Mouse (Mus musculus): ENCODE data around the gene Clec1a. TPM values are rescaled to one million over a fixed set of nuclear protein-coding genes. Genes with fewer than 3 reads are reported as not detected.

Clec1a gene
- polyA plus RNA-seq, 1 experiment, result 0.49 TPM

DNA sequence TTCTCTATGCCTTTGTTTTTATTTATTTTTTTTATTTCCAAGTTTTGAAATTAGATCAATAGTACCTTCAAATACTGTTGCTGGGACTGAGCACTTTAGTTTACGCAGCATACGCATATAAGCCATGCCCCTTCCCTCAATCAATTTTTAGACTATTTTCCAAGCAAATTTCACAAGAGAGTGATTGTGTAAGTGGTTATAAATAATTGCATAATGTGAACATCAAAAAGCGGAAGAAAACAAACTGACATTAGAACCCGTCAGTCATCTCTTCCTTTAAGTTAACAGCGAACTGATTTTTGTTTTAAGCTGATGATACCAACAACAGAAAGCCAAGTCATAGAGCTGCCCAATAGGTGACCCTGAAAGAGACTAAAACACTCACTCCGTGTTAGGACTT, 19.6 kb upstream of the Clec1a start:
- Histone ChIP-seq H3K27ac (ENCODE audit: insufficient read depth, low read length) (no peak overlapping the region), H3K4me3 (replicated peaks; ENCODE audit: insufficient read depth, low read depth, low read length) (no peak overlapping the region), H3K27me3 (ENCODE audit: control insufficient read depth, insufficient read depth, low read length) (no peaks in the 10 kb centered on the region), H3K4me1 (ENCODE audit: control insufficient read depth, insufficient read depth, low read length) (no peaks in the 10 kb centered on the region)
- TF ChIP-seq POLR2A (IDR thresholded peaks at IDR 0.05; ENCODE audit: borderline replicate concordance, insufficient read depth, low read length), result no peak
- 92% methylated on average over 6 of the region's 6 CpGs for WGBS
- no peak for DNase-seq

DNA sequence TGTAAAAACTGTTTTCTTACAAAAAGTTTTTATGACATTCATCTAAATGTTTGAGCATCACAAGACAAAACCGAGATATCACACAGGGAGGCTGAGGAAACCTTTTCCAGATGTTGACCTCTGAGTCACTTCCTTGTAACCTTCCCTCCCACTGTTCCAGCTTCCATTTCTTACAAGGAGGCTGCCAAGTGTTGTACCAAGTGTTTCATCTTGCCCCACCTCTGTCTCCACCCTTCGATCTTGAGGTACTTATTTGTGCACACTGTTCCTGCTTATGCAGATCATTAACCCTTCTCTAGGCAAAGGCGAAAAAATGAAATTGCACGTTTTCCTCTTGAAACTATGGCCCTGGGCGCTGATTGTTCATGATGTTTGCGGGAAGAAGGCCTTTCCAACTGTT, 2.1 kb downstream of the Clec1a start:
- DNase-seq, result no peak
- H3K4me3 ChIP-seq (replicated peaks; ENCODE audit: insufficient read depth, low read depth, low read length), result no peak overlapping the region
- TF ChIP-seq CTCF (IDR thresholded peaks at IDR 0.05; ENCODE audit: borderline replicate concordance, insufficient read depth, low read depth, low read length) (no peak), POLR2A (IDR thresholded peaks at IDR 0.05; ENCODE audit: borderline replicate concordance, insufficient read depth, low read length) (no peak)
- no peaks in the 10 kb centered on the region; the same call in 1 of the 2 replicates for H3K4me1 ChIP-seq (ENCODE audit: control insufficient read depth, insufficient read depth, low read length)
- H3K27me3 ChIP-seq (ENCODE audit: control insufficient read depth, insufficient read depth, low read length), result no peaks in the 10 kb centered on the region
- H3K27ac ChIP-seq (ENCODE audit: insufficient read depth, low read length), result no peak overlapping the region
- 84% methylated on average over 6 of the region's 6 CpGs for WGBS

DNA sequence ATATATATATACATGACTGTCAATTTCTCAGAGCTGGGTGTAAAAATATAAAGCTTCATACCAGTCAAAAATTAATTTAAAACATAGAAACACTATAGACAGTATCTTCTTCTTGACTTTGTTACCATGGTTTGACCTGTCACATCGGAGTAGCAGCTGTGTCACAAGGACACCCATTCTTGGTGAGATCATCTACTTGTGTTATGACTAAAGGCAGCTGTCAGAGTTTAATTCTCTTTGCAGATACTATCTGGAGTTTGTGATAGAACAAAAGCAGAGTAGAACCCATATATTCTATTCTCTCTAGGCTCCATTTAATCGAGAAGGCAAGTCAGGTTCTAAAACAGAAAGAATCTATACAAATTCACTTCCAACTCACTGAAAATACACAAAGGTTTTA, 13.8 kb downstream of the Clec1a start:
- DNase-seq, result no peak
- H3K4me3 ChIP-seq (replicated peaks; ENCODE audit: insufficient read depth, low read depth, low read length), result no peak overlapping the region
- WGBS, result 93% methylated on average over 2 of the region's 2 CpGs
- H3K27me3 ChIP-seq (ENCODE audit: control insufficient read depth, insufficient read depth, low read length), result no peaks in the 10 kb centered on the region
- H3K4me1 ChIP-seq (ENCODE audit: control insufficient read depth, insufficient read depth, low read length), result no peaks in the 10 kb centered on the region
- H3K27ac ChIP-seq (ENCODE audit: insufficient read depth, low read length), result no peak overlapping the region
- TF ChIP-seq CTCF (IDR thresholded peaks at IDR 0.05; ENCODE audit: borderline replicate concordance, insufficient read depth, low read depth, low read length), result no peak
- no peak for TF ChIP-seq POLR2A (IDR thresholded peaks at IDR 0.05; ENCODE audit: borderline replicate concordance, insufficient read depth, low read length)

DNA sequence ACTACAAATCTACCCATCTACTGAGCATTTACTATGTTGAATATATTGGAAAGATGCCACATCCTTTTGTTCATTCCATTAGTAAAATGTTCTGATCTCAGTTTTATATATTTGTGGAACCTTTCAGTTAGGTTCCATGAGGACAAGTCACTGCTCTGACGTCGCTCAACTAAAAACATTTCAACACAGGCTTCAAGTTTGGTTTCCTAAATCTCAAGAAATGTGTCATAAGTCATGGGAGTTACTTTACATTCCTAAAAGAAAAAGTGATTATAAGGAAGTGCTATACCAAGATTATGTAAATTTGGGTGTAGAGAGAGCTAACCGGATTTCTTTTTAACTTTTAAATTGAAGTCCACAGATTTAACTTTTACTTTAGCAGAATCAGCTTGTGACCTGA, 15.8 kb downstream of the Clec1a start:
- Histone ChIP-seq H3K4me3 (replicated peaks; ENCODE audit: insufficient read depth, low read depth, low read length) (no peak overlapping the region), H3K4me1 (ENCODE audit: control insufficient read depth, insufficient read depth, low read length) (no peaks in the 10 kb centered on the region), H3K27me3 (ENCODE audit: control insufficient read depth, insufficient read depth, low read length) (no peaks in the 10 kb centered on the region), H3K27ac (ENCODE audit: insufficient read depth, low read length) (no peak overlapping the region)
- 94% methylated on average over 3 of the region's 3 CpGs for WGBS
- no peak for TF ChIP-seq CTCF (IDR thresholded peaks at IDR 0.05; ENCODE audit: borderline replicate concordance, insufficient read depth, low read depth, low read length)
- DNase-seq, result no peak

DNA sequence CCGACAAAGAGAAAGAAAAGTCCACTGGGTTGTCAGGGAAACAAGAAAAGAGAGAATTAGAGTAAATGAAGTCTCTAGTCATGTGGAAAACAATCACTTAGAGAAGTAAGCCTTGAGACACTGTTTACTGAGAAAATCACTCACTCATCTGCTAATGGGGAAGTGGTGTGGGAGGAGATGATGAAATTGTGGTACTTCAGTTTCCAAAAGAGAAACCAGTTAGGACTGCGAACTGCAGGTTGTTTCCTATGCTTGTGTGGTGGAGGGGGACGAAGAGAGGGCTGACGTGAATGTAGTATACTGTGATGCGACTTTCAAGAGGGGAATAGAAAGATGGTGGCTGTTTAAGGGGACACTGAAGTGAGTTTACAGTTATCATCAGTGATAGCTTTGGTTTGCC, 17.6 kb downstream of the Clec1a start:
- no peaks in the 10 kb centered on the region for H3K4me1 ChIP-seq (ENCODE audit: control insufficient read depth, insufficient read depth, low read length)
- no peak overlapping the region for H3K4me3 ChIP-seq (replicated peaks; ENCODE audit: insufficient read depth, low read depth, low read length)
- DNase-seq, result no peak
- 72% methylated on average over 5 of the region's 5 CpGs for WGBS
- H3K27me3 ChIP-seq (ENCODE audit: control insufficient read depth, insufficient read depth, low read length), result no peaks in the 10 kb centered on the region
- H3K27ac ChIP-seq (ENCODE audit: insufficient read depth, low read length), result no peak overlapping the region
- no peak for TF ChIP-seq POLR2A (IDR thresholded peaks at IDR 0.05; ENCODE audit: borderline replicate concordance, insufficient read depth, low read length)
- no peak for TF ChIP-seq CTCF (IDR thresholded peaks at IDR 0.05; ENCODE audit: borderline replicate concordance, insufficient read depth, low read depth, low read length)

DNA sequence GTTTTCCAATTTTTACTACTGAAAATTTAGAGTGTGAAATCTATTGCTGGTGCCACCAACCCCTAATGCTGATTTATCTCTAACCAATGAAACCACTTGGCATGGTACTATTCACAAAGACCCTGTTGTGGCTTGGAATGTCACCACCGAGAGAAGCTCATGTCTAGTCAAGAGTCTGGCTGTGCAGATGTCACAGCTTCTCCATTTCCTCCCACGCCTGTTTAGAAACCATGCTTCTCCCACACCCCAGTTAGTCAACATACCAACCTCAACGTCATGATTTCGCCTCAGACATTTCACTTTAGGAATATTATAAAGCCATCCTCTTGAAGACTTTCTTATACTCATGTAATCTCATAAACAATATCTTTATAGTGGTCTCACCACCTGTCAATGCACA, 24.5 kb downstream of the Clec1a start:
- H3K4me1 ChIP-seq (ENCODE audit: control insufficient read depth, insufficient read depth, low read length), result no peaks in the 10 kb centered on the region
- 79% methylated on average over 4 of the region's 4 CpGs for WGBS
- H3K27me3 ChIP-seq (ENCODE audit: control insufficient read depth, insufficient read depth, low read length), result no peaks in the 10 kb centered on the region
- no peak for DNase-seq
- no peak for TF ChIP-seq POLR2A (IDR thresholded peaks at IDR 0.05; ENCODE audit: borderline replicate concordance, insufficient read depth, low read length)
- no peak for TF ChIP-seq CTCF (IDR thresholded peaks at IDR 0.05; ENCODE audit: borderline replicate concordance, insufficient read depth, low read depth, low read length)
- H3K4me3 ChIP-seq (replicated peaks; ENCODE audit: insufficient read depth, low read depth, low read length), result no peak overlapping the region
- no peak overlapping the region for H3K27ac ChIP-seq (ENCODE audit: insufficient read depth, low read length)

DNA sequence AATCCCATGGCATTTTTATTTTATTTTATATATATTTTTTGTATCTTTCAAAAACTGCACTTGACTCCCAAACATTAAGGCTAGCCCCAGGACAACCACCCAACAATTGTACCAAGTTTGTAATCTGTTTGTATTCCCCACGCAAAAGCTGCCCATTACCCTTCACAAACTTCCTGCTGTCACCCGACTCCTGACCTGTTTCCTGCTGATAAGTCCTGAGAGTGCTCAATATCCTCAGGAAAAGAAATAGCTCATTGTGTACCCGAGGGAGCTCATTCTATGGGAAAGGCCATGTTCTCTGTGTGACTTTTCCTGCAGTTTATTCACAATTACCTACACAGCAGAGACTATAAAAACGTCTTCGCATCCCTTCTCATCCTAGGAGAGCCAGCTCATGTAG, 26.0 kb downstream of the Clec1a start:
- 47% methylated on average over 5 of the region's 5 CpGs for WGBS
- H3K27ac ChIP-seq (ENCODE audit: insufficient read depth, low read length), result no peak overlapping the region
- no peak overlapping the region for H3K4me3 ChIP-seq (replicated peaks; ENCODE audit: insufficient read depth, low read depth, low read length)
- TF ChIP-seq CTCF (IDR thresholded peaks at IDR 0.05; ENCODE audit: borderline replicate concordance, insufficient read depth, low read depth, low read length) (no peak), POLR2A (IDR thresholded peaks at IDR 0.05; ENCODE audit: borderline replicate concordance, insufficient read depth, low read length) (no peak)
- no peaks in the 10 kb centered on the region for H3K4me1 ChIP-seq (ENCODE audit: control insufficient read depth, insufficient read depth, low read length)
- H3K27me3 ChIP-seq (ENCODE audit: control insufficient read depth, insufficient read depth, low read length), result no peaks in the 10 kb centered on the region
- DNase-seq, result no peak

DNA sequence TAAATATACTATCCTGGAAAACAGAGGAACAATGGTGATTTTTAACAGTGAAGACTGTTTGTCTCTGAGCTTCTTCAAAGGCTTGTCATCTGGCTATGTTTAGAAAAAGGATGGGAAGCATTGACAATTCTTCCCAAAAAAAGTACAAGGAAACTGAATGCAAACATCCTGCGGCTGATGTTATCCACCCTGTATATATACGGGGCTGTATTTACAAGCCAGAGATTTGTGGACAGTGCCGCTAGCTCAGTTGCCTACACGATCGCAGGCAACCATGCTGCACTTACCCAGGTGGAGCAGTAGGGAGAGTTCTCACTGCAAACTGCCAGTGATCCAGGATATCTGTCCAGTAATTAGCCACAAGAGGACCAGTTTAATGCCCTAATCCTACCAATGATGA, 26.6 kb downstream of the Clec1a start:
- Histone ChIP-seq H3K27me3 (ENCODE audit: control insufficient read depth, insufficient read depth, low read length) (no peaks in the 10 kb centered on the region), H3K4me3 (replicated peaks; ENCODE audit: insufficient read depth, low read depth, low read length) (no peak overlapping the region), H3K4me1 (ENCODE audit: control insufficient read depth, insufficient read depth, low read length) (no peaks in the 10 kb centered on the region), H3K27ac (ENCODE audit: insufficient read depth, low read length) (no peak overlapping the region)
- 87% methylated on average over 5 of the region's 5 CpGs for WGBS
- TF ChIP-seq POLR2A (IDR thresholded peaks at IDR 0.05; ENCODE audit: borderline replicate concordance, insufficient read depth, low read length), result no peak
- no peak for TF ChIP-seq CTCF (IDR thresholded peaks at IDR 0.05; ENCODE audit: borderline replicate concordance, insufficient read depth, low read depth, low read length)
- DNase-seq, result no peak

DNA sequence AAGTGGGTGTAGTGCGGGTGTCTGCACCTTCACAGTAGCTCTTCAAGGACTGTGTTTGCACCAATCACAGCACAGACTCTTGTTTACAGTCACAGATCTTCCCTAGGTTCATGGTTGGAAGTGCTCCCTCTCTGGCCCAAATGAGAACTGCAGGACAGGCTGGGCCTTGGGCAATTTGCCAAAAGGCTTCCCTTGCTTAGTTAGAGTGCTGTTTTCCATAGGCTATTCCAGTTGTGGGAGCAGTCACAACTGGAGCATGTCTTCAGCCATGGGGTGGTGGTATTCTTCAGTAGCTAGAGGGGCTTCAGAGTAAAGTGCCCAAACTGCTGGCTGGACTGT, 28.1 kb downstream of the Clec1a start:
- peak; percentile 45 to 61 for DNase-seq
- peak; percentile 72 for TF ChIP-seq CTCF (IDR thresholded peaks at IDR 0.05; ENCODE audit: borderline replicate concordance, insufficient read depth, low read depth, low read length)
- no peak for TF ChIP-seq POLR2A (IDR thresholded peaks at IDR 0.05; ENCODE audit: borderline replicate concordance, insufficient read depth, low read length)
- WGBS, result 26% methylated on average over 1 of the region's 1 CpGs
- Histone ChIP-seq H3K27me3 (ENCODE audit: control insufficient read depth, insufficient read depth, low read length) (no peaks in the 10 kb centered on the region), H3K4me3 (replicated peaks; ENCODE audit: insufficient read depth, low read depth, low read length) (no peak overlapping the region), H3K4me1 (ENCODE audit: control insufficient read depth, insufficient read depth, low read length) (no peaks in the 10 kb centered on the region), H3K27ac (ENCODE audit: insufficient read depth, low read length) (no peak overlapping the region)
